ENCODE assay signal across 7 mouse cellular contexts in the genomic region with DNA sequence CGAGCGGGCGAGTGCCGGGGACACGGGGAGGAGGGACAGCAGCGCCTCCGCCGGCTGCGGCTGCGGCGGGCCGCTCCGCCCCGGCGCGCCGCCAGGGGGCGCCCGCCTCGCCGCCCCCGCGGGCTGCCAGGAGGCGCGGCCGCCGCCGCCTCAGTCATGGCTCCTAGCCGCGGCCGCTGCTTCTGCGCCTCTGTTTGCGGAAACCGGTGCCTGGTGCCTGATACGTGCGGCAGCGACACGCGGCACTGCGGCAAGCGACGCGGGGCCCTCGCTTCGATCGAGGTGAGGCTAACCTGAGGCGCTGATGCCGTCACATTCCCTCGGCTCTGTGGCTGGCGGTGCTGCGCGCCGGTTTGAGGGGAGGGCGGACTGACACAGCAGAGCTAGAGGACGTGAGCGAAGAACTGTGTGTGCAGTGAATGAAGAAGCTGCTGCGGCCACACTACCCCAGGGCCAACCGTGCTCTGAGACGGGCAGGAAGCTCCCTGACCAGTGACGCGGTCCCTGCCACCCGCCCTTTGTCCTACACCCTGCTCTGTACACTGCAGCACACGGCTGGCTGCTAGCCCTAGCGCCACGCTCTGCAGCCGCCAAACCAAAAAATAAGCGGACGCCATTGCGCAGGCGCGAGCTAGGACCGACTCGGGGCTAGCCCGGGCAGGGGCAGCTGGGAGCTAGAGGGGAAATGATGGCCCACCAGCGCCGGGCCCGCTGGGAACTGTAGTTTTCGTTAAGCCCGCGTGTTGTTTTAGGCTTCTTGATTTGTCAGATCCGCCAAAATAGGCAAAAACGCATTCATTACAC. TPM values are rescaled to one million over a fixed set of nuclear protein-coding genes. Genes with fewer than 3 reads are reported as not detected.
DNase-seq lines count a peak whose midpoint lies in the region; ATAC-seq lines count a peak whose summit lies in the region.

No protein-coding gene starts in this region.

- H3K27me3 ChIP-seq in embryonic facial prominence, embryonic 10.5 days (replicated peaks; ENCODE audit: low read depth, poor library complexity, severe bottlenecking): no peaks in the 10 kb centered on the region
- H3K27me3 ChIP-seq in limb, embryonic 11.5 days (ENCODE audit: control insufficient read depth, insufficient read depth, low read length): no peaks in the 10 kb centered on the region
- no peaks in the 10 kb centered on the region for H3K27me3 ChIP-seq in midbrain, embryonic 14.5 days (ENCODE audit: control insufficient read depth, insufficient read depth, low read length)

- H3K9ac ChIP-seq in limb, embryonic 11.5 days (ENCODE audit: low read length): peak overlapping the region; percentile 99
- peak overlapping the region; percentile 98 for H3K9ac ChIP-seq in midbrain, embryonic 14.5 days (replicated peaks; ENCODE audit: low read length)

- peak overlapping the region; percentile 87 for H3K4me3 ChIP-seq in embryonic facial prominence, embryonic 10.5 days
- peak overlapping the region; percentile 73 for H3K4me3 ChIP-seq in limb, embryonic 11.5 days (ENCODE audit: low read depth, low read length)
- peak overlapping the region; percentile 81 for H3K4me3 ChIP-seq in midbrain, embryonic 14.5 days (replicated peaks; ENCODE audit: low read depth, low read length)

- peak overlapping the region; percentile 67 for H3K4me2 ChIP-seq in limb, embryonic 11.5 days (ENCODE audit: low read depth, severe bottlenecking)
- H3K4me2 ChIP-seq in midbrain, embryonic 14.5 days (ENCODE audit: low read length): peak overlapping the region; percentile 82

- H3K36me3 ChIP-seq in embryonic facial prominence, embryonic 10.5 days (replicated peaks): 0 out of 2 replicates have a peak, but pooled peaks cover 5% of the 10 kb centered on the region
- no peaks in the 10 kb centered on the region for H3K36me3 ChIP-seq in limb, embryonic 11.5 days (ENCODE audit: control insufficient read depth, insufficient read depth, low read length)
- no peaks in the 10 kb centered on the region for H3K36me3 ChIP-seq in midbrain, embryonic 14.5 days (ENCODE audit: control insufficient read depth, insufficient read depth, low read length)

- DNase-seq in adrenal gland, postnatal 10 days: peak; percentile 94
- DNase-seq in embryonic facial prominence, embryonic 10.5 days (ENCODE audit: low spot score): peak; percentile 96
- DNase-seq in heart, adult 11 months: peak; percentile 99
- peak; percentile 92 for DNase-seq in kidney, adult 18-20 months
- peak; percentile 96 for DNase-seq in limb, embryonic 11.5 days (ENCODE audit: low spot score)
- peak; percentile 97 for DNase-seq in midbrain, embryonic 14.5 days
- DNase-seq in spleen, adult 18-20 months: peak; percentile 86 to 93

- peaks cover 29% of the 10 kb centered on the region for H3K4me1 ChIP-seq in embryonic facial prominence, embryonic 10.5 days
- 0 out of 2 replicates have a peak, but pooled peaks cover 3% of the 10 kb centered on the region for H3K4me1 ChIP-seq in limb, embryonic 11.5 days (ENCODE audit: control insufficient read depth, insufficient read depth, low read length)
- H3K4me1 ChIP-seq in midbrain, embryonic 14.5 days (ENCODE audit: control insufficient read depth, insufficient read depth, low read length): peaks cover 24% of the 10 kb centered on the region

- H3K27ac ChIP-seq in embryonic facial prominence, embryonic 10.5 days (replicated peaks): peak overlapping the region; percentile 99
- peak overlapping the region; percentile 100 for H3K27ac ChIP-seq in limb, embryonic 11.5 days (replicated peaks; ENCODE audit: low read depth, low read length)
- H3K27ac ChIP-seq in midbrain, embryonic 14.5 days (replicated peaks; ENCODE audit: low read depth, low read length): peak overlapping the region; percentile 100

- peak; percentile 87 for ATAC-seq in limb, embryonic 11.5 days (ENCODE audit: insufficient number of reproducible peaks, low FRiP score, low TSS enrichment, low read depth)
- ATAC-seq in midbrain, embryonic 14.5 days (ENCODE audit: low FRiP score, low TSS enrichment): peak; percentile 92

- WGBS in embryonic facial prominence, embryonic 10.5 days: under 1% methylated on average over 82 of the region's 82 CpGs
- WGBS in limb, embryonic 11.5 days: under 1% methylated on average over 73 of the region's 82 CpGs
- WGBS in midbrain, embryonic 14.5 days: under 1% methylated on average over 55 of the region's 82 CpGs

- no peaks in the 10 kb centered on the region for H3K9me3 ChIP-seq in embryonic facial prominence, embryonic 10.5 days
- H3K9me3 ChIP-seq in limb, embryonic 11.5 days (ENCODE audit: control insufficient read depth, low read length): no peaks in the 10 kb centered on the region
- H3K9me3 ChIP-seq in midbrain, embryonic 14.5 days (ENCODE audit: control insufficient read depth, low read length): no peaks in the 10 kb centered on the region

RNA-seq across cellular contexts. Expression of gene Kansl1, which starts 26.1 kb away (rescaled TPM):
- total RNA-seq in adrenal gland, postnatal 10 days (2021): 10 to 100 TPM; 40.9 to 46.3 TPM
- 28.7 and 28.9 TPM in 2 replicates for polyA plus RNA-seq in embryonic facial prominence, embryonic 10.5 days (2016; fragmentation: Nextera tagmentation; extraction: Ambion mirVana)
- polyA plus RNA-seq in limb, embryonic 11.5 days (2014; fragmentation: Nextera tagmentation; extraction: Ambion mirVana): 33.6 and 38.8 TPM in 2 replicates
- 27.1 and 39.2 TPM in 2 replicates for polyA plus RNA-seq in midbrain, embryonic 14.5 days (2014; fragmentation: Nextera tagmentation; extraction: Ambion mirVana)

Comparison
In these comparisons a context has a peak if more than half of its experiments do, and no peak if none do; other contexts are left out.
1. Peak in every context shown above with its lines: DNase-seq, ATAC-seq, H3K4me3 ChIP-seq and H3K27ac ChIP-seq.